Mouse (Mus musculus) G1E (cell line): ENCODE data around the gene Orc1. TPM values are rescaled to one million over a fixed set of nuclear protein-coding genes. Genes with fewer than 3 reads are reported as not detected.

ENCODE experiments used
- ATAC-seq: 2 replicates; pipeline ENCODE4 v1.8.0; 2016; ENCODE audit warnings: mild to moderate bottlenecking; ENCODE audit not compliant: insufficient number of reproducible peaks, poor library complexity, low FRiP score, severe bottlenecking; ENCODE audit errors: extremely low read depth
- DNase-seq: peaks from one replicate; pipeline ENCODE4 v3.0.0; 2012; ENCODE audit warnings: low spot score
- H3K27me3 ChIP-seq: 2 replicates; pipeline ENCODE4 v1.6.1; 2012; ENCODE audit warnings: mild to moderate bottlenecking, low read length, inconsistent platforms; ENCODE audit not compliant: insufficient read depth
- H3K36me3 ChIP-seq: replicated peaks from 2 replicates; pipeline ENCODE3; 2012; ENCODE audit warnings: mild to moderate bottlenecking, inconsistent platforms
- H3K4me1 ChIP-seq: 2 replicates; pipeline ENCODE4 v1.6.1; 2012; ENCODE audit warnings: low read depth, low read length, inconsistent platforms, mixed read lengths; ENCODE audit not compliant: insufficient read depth
- H3K4me3 ChIP-seq: 2 replicates; pipeline ENCODE4 v1.5.1; 2012; ENCODE audit warnings: low read depth, mild to moderate bottlenecking, inconsistent platforms, low read length, moderate library complexity, mixed read lengths
- H3K9me3 ChIP-seq: replicated peaks from 2 replicates; pipeline ENCODE4 v1.6.1; 2012; ENCODE audit warnings: inconsistent platforms
- CTCF ChIP-seq: IDR thresholded peaks from 2 replicates; pipeline ENCODE4 v1.5.1; 2012; ENCODE audit warnings: low read depth, low read length, inconsistent platforms, mixed read lengths
- GATA1 ChIP-seq: IDR thresholded peaks from 2 replicates; pipeline ENCODE4 v1.6.1; 2012; ENCODE audit warnings: borderline replicate concordance, low read length, inconsistent platforms, mixed read lengths
- GATA2 ChIP-seq: IDR thresholded peaks from 2 replicates; pipeline ENCODE4 v1.6.1; 2012; ENCODE audit warnings: low read depth, low read length, inconsistent platforms, borderline replicate concordance
- POLR2AphosphoS5 ChIP-seq: IDR thresholded peaks from 2 replicates; pipeline ENCODE4 v1.6.1; 2012; ENCODE audit warnings: low read depth, low read length, inconsistent platforms; ENCODE audit not compliant: insufficient replicate concordance
- TAL1 ChIP-seq: conservative IDR thresholded peaks from 2 replicates; pipeline ENCODE4 v1.6.1; 2012; ENCODE audit warnings: low read depth, low read length, inconsistent platforms, mixed read lengths
- polyA plus RNA-seq: library from polyadenylated mRNA; stranded (reverse); fragments of >175 nt; gene quantifications from 2 replicates; pipeline ENCODE4 v1.2.3, GENCODE M21; 2012
- total RNA-seq, 2 experiments: library from RNA; stranded (forward) in 1 of 2; stranded (reverse) in 1 of 2; fragments of 200-1000 nt in 1 of 2; fragments of >200 nt in 1 of 2; fragmentation: Nextera tagmentation in 1 of 2; gene quantifications; 2 replicates each; pipeline ENCODE4 v1.2.3; 2014 to 2017

The Orc1 gene
- total and polyA plus RNA-seq, 3 experiments = 21.3 to 24.3 (median 24.0) TPM

GRCm38 (mm10) chr4:108619587-108620341, 40.5 kb downstream of the Orc1 start, which contains the start of gene Cc2d1b:
Cc2d1b (plus strand) TSS chr4:108619940.
- peak; percentile 68 for ATAC-seq
- Histone ChIP-seq H3K4me3 (peak within 1 kb of the TSS; percentile 73), H3K4me1 (peaks cover 47% of the 10 kb centered on the region), H3K9me3 (no peaks in the 10 kb centered on the region), H3K36me3 (peaks cover 64% of the 10 kb centered on the region), H3K27me3 (no peaks in the 10 kb centered on the region)
- no peak for TF ChIP-seq POLR2AphosphoS5
- no peak for TF ChIP-seq GATA1
- no peak for TF ChIP-seq GATA2
- no peak for TF ChIP-seq CTCF
- no peak for TF ChIP-seq TAL1
- DNase-seq = peak; percentile 98

- peak overlapping the region; percentile 73 for H3K4me3 ChIP-seq
- TF ChIP-seq TAL1 (no peak), POLR2AphosphoS5 (no peak), GATA1 (no peak), CTCF (no peak), GATA2 (no peak)
- ATAC-seq = no peak
- DNase-seq = peak; percentile 24
- H3K9me3 ChIP-seq = no peaks in the 10 kb centered on the region
- H3K36me3 ChIP-seq = peaks cover 64% of the 10 kb centered on the region
- H3K4me1 ChIP-seq = peaks cover 47% of the 10 kb centered on the region
- H3K27me3 ChIP-seq = no peaks in the 10 kb centered on the region
Measured at GRCm38 (mm10) chr4:108620536-108620935, 41.3 kb downstream of the Orc1 start.

- Histone ChIP-seq H3K4me3 (no peak overlapping the region), H3K9me3 (no peaks in the 10 kb centered on the region), H3K36me3 (peaks cover 64% of the 10 kb centered on the region), H3K27me3 (no peaks in the 10 kb centered on the region), H3K4me1 (peaks cover 47% of the 10 kb centered on the region)
- ATAC-seq (no peak), DNase-seq (no peak)
- TF ChIP-seq GATA1 (no peak), TAL1 (no peak), POLR2AphosphoS5 (no peak), GATA2 (no peak)
Measured at GRCm38 (mm10) chr4:108621504-108621903, 42.3 kb downstream of the Orc1 start.

GRCm38 (mm10) chr4:108627066-108627465, 47.8 kb downstream of the Orc1 start:
- Histone ChIP-seq H3K9me3 (no peaks in the 10 kb centered on the region), H3K4me3 (no peak overlapping the region), H3K4me1 (peaks cover 19% of the 10 kb centered on the region), H3K27me3 (no peaks in the 10 kb centered on the region), H3K36me3 (peaks cover 100% of the 10 kb centered on the region)
- TF ChIP-seq POLR2AphosphoS5 = no peak
- TF ChIP-seq TAL1 = no peak
- no peak for TF ChIP-seq CTCF
- no peak for TF ChIP-seq GATA2
- TF ChIP-seq GATA1 = no peak
- ATAC-seq (no peak), DNase-seq (no peak)

- TF ChIP-seq GATA1 (no peak), GATA2 (no peak), TAL1 (no peak), POLR2AphosphoS5 (no peak), CTCF (no peak)
- Histone ChIP-seq H3K4me1 (0 out of 2 replicates have a peak, but pooled peaks cover 4% of the 10 kb centered on the region), H3K36me3 (peaks cover 98% of the 10 kb centered on the region), H3K27me3 (no peaks in the 10 kb centered on the region), H3K9me3 (no peaks in the 10 kb centered on the region), H3K4me3 (no peak overlapping the region)
- ATAC-seq (no peak), DNase-seq (no peak)
Measured at GRCm38 (mm10) chr4:108629363-108629880, 50.2 kb downstream of the Orc1 start.

- no peak overlapping the region for H3K4me3 ChIP-seq
- H3K9me3 ChIP-seq = no peaks in the 10 kb centered on the region
- H3K4me1 ChIP-seq = 0 out of 2 replicates have a peak, but pooled peaks cover 4% of the 10 kb centered on the region
- no peaks in the 10 kb centered on the region for H3K27me3 ChIP-seq
- no peak for TF ChIP-seq TAL1
- TF ChIP-seq CTCF = no peak
- no peak for TF ChIP-seq GATA2
- TF ChIP-seq POLR2AphosphoS5 = no peak
- no peak for TF ChIP-seq GATA1
- ATAC-seq = no peak
- no peak for DNase-seq
- peaks cover 98% of the 10 kb centered on the region for H3K36me3 ChIP-seq
Measured at GRCm38 (mm10) chr4:108630096-108630495, 50.9 kb downstream of the Orc1 start.

GRCm38 (mm10) chr4:108631616-108632015, 52.4 kb downstream of the Orc1 start:
- Histone ChIP-seq H3K36me3 (peaks cover 91% of the 10 kb centered on the region), H3K27me3 (no peaks in the 10 kb centered on the region), H3K9me3 (no peaks in the 10 kb centered on the region), H3K4me1 (0 out of 2 replicates have a peak, but pooled peaks cover 4% of the 10 kb centered on the region), H3K4me3 (no peak overlapping the region)
- no peak for DNase-seq
- TF ChIP-seq CTCF (no peak), GATA1 (no peak), GATA2 (no peak), TAL1 (no peak), POLR2AphosphoS5 (no peak)
- no peak for ATAC-seq
